Mouse (Mus musculus) midbrain, embryonic 14.5 days (tissue): ENCODE results near the gene Gm20388. TPM values are rescaled to one million over a fixed set of nuclear protein-coding genes. Genes with fewer than 3 reads are reported as not detected.

Source experiments
- ATAC-seq: fragments of 200-750 bp; cut with Nextera tagmentation; 2 replicates; pipeline ENCODE4 v1.8.0; 2017; ENCODE audit warnings: moderate number of reproducible peaks, moderate library complexity; ENCODE audit not compliant: low FRiP score, low TSS enrichment
- DNase-seq: peaks from one replicate; pipeline ENCODE4 v3.0.0-alpha.2; 2015
- H3K27ac ChIP-seq: fragments of 300-500 bp; sonication (generic); replicated peaks from 2 replicates; pipeline ENCODE4 v1.5.1; 2014; ENCODE audit warnings: mild to moderate bottlenecking, low read depth, low read length, moderate library complexity
- H3K27me3 ChIP-seq: fragments of 300-500 bp; sonication (generic); 2 replicates; pipeline ENCODE4 v1.6.1; 2014; ENCODE audit warnings: low read length, control low read depth, mixed read lengths; ENCODE audit not compliant: control insufficient read depth, insufficient read depth
- H3K36me3 ChIP-seq: fragments of 300-500 bp; sonication (generic); 2 replicates; pipeline ENCODE4 v1.6.1; 2014; ENCODE audit warnings: low read length, control low read depth; ENCODE audit not compliant: control insufficient read depth, insufficient read depth
- H3K4me1 ChIP-seq: fragments of 300-500 bp; sonication (generic); 2 replicates; pipeline ENCODE4 v1.6.1; 2014; ENCODE audit warnings: mild to moderate bottlenecking, antibody characterized with exemption, low read length, control low read depth; ENCODE audit not compliant: control insufficient read depth, insufficient read depth
- H3K4me2 ChIP-seq: fragments of 300-500 bp; sonication (generic); 2 replicates; pipeline ENCODE4 v1.6.1; 2014; ENCODE audit warnings: mild to moderate bottlenecking, low read length, moderate library complexity
- H3K4me3 ChIP-seq: fragments of 300-500 bp; sonication (generic); replicated peaks from 2 replicates; pipeline ENCODE4 v1.5.1; 2014; ENCODE audit warnings: low read depth, low read length
- H3K9ac ChIP-seq: fragments of 300-500 bp; sonication (generic); replicated peaks from 2 replicates; pipeline ENCODE4 v1.6.1; 2014; ENCODE audit warnings: mild to moderate bottlenecking, low read length, moderate library complexity
- H3K9me3 ChIP-seq: fragments of 300-500 bp; sonication (generic); 2 replicates; pipeline ENCODE4 v1.6.1; 2016; ENCODE audit warnings: low read length, control low read depth, mixed read lengths; ENCODE audit not compliant: control insufficient read depth
- WGBS: fragments of 180-500 bp; shearing (Covaris S2); extraction: QIAGEN DNeasy Blood & Tissue Kit; methylation state at CpG from one replicate; pipeline ENCODE4 v1.1.7; 2014; 5-methylcytosine and 5-hydroxymethylcytosine counted together
- polyA plus RNA-seq: library from polyadenylated mRNA; unstranded; fragments of >200 nt; fragmentation: Nextera tagmentation; extraction: Ambion mirVana; gene quantifications from 2 replicates; pipeline ENCODE4 v1.2.1, GENCODE M21; 2014

Gm20388 gene
- polyA plus RNA-seq, 1 experiment from 2014 or later, result 4.1 TPM

DNA sequence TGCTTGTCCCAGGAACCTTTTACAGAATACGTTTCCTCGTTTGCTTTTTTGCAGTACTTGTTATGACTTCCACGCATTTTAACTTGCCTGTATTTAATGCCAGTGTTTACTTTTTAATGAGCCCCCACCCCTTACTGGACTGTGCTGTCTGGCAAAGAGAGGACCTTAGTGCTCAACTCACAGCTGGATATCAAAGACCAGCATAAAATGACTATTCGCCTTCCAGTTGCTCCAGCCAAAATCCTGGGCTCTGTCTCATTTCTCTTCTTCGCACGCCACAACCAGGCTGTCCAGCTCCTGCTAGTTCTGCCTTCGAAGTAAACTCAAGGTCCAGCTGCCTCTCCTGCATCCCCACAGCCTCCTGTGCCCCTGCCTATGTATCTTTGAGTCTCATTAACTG is 932.4 kb downstream of the Gm20388 start:
- H3K9me3 ChIP-seq, result no peaks in the 10 kb centered on the region
- ATAC-seq (no peak), DNase-seq (no peak)
- no peak overlapping the region for H3K9ac ChIP-seq
- H3K27ac ChIP-seq, result no peak overlapping the region
- WGBS, result 81% methylated on average over 7 of the region's 7 CpGs
- 0 out of 2 replicates have a peak, but pooled peaks cover 2% of the 10 kb centered on the region for H3K4me1 ChIP-seq
- no peak overlapping the region for H3K4me2 ChIP-seq
- no peaks in the 10 kb centered on the region for H3K36me3 ChIP-seq
- no peaks in the 10 kb centered on the region for H3K27me3 ChIP-seq
- no peak overlapping the region for H3K4me3 ChIP-seq

DNA sequence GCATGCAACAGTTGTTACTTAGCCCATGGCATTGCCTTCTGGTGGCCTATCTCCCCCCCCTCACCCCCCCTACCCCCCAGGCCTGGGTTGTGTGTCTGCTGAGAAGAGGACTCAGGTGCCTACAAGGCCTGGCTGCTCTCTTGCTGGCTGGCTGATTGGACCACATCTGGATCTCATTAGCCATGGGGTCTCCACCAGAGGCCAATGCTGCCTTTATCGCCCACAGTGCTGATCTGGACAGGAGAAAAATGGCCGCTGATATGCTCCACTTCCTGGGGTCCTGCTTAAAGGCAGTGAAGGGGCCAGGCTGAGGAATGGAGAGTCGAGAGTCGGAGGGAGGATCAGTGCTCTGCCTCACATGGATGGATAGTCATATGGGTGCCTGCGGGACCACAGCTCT is 935.4 kb downstream of the Gm20388 start:
- no peak overlapping the region for H3K4me3 ChIP-seq
- H3K9me3 ChIP-seq, result no peaks in the 10 kb centered on the region
- H3K36me3 ChIP-seq, result no peaks in the 10 kb centered on the region
- ATAC-seq, result no peak
- 79% methylated on average over 5 of the region's 5 CpGs for WGBS
- no peak overlapping the region for H3K4me2 ChIP-seq
- DNase-seq, result no peak
- H3K27me3 ChIP-seq, result no peaks in the 10 kb centered on the region
- 0 out of 2 replicates have a peak, but pooled peaks cover 2% of the 10 kb centered on the region for H3K4me1 ChIP-seq
- no peak overlapping the region for H3K27ac ChIP-seq
- no peak overlapping the region for H3K9ac ChIP-seq

DNA sequence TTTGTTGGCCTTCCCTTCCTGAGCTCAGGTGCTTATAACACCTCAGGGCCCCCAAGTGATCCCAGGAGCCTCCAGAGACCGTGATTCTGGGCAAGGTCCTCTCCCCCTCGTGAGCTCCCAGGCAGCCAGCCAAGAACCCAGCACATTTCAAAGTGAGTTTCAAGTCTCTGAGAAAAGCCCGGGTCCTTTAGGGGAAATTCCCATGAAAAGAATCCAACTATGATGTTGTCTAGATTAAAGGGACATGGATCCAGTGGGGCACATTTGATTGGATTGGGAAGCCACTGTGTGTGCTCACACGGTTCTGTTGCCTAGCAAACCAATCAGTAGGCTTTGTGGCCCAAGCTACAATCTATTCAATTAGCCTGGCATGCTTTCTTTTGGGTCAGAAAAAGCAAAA is 936.6 kb downstream of the Gm20388 start:
- ATAC-seq (no peak), DNase-seq (peak; percentile 67)
- Histone ChIP-seq H3K4me3 (no peak overlapping the region), H3K4me2 (no peak overlapping the region), H3K36me3 (no peaks in the 10 kb centered on the region), H3K9me3 (no peaks in the 10 kb centered on the region), H3K4me1 (0 out of 2 replicates have a peak, but pooled peaks cover 2% of the 10 kb centered on the region), H3K9ac (no peak overlapping the region), H3K27ac (no peak overlapping the region), H3K27me3 (no peaks in the 10 kb centered on the region)
- WGBS, result 19% methylated on average over 4 of the region's 4 CpGs

DNA sequence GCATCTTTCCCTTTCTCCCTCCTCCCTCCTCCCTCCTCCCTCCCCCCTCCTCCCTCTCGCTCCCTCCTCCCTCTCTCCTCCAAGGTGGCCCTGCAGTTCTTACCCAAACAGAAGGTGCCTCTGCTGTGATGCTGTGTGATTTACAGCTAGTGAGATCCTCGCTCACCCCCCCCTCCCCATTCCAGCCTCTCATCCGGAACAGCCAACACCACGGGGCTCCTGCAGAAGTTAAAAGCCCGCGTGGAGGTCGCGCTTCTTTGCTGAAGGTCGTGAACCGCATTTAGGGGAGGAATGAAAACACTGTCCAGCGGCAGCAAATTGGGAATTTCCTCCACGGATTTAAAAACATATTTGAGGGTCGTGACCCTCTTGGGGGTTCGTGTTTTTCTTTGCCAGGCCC is 937.1 kb downstream of the Gm20388 start:
- peak; percentile 51 for DNase-seq
- 10% methylated on average over 13 of the region's 14 CpGs for WGBS
- Histone ChIP-seq H3K4me2 (0 out of 2 replicates have a peak overlapping the region, but pooled peaks have one; percentile 19), H3K27me3 (no peaks in the 10 kb centered on the region), H3K4me1 (0 out of 2 replicates have a peak, but pooled peaks cover 2% of the 10 kb centered on the region), H3K36me3 (no peaks in the 10 kb centered on the region), H3K4me3 (no peak overlapping the region), H3K27ac (no peak overlapping the region), H3K9ac (no peak overlapping the region), H3K9me3 (no peaks in the 10 kb centered on the region)
- ATAC-seq, result no peak

DNA sequence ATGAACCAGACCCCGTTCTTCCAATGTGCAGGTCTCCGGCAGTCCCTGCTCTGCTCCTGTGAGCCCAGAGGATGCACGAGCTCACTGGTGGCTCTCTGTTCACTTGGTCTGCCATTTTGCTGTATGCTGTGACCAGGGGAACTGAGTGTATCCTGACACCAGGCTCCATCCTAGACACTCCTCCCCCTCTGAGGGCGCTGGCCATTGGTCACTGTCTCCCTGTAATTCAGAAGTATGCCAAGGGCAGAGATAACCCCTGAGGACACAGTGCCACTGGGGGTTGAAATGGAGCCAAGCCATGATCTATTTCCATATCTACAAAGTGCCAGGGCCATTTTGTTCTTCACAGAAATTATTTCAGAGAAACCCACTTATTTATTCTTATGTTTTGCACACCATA is 937.8 kb downstream of the Gm20388 start:
- Histone ChIP-seq H3K27ac (no peak overlapping the region), H3K9ac (no peak overlapping the region), H3K9me3 (no peaks in the 10 kb centered on the region), H3K27me3 (no peaks in the 10 kb centered on the region), H3K4me2 (no peak overlapping the region), H3K4me3 (no peak overlapping the region), H3K36me3 (no peaks in the 10 kb centered on the region), H3K4me1 (0 out of 2 replicates have a peak, but pooled peaks cover 2% of the 10 kb centered on the region)
- 75% methylated on average over 4 of the region's 4 CpGs for WGBS
- ATAC-seq (no peak), DNase-seq (no peak)

DNA sequence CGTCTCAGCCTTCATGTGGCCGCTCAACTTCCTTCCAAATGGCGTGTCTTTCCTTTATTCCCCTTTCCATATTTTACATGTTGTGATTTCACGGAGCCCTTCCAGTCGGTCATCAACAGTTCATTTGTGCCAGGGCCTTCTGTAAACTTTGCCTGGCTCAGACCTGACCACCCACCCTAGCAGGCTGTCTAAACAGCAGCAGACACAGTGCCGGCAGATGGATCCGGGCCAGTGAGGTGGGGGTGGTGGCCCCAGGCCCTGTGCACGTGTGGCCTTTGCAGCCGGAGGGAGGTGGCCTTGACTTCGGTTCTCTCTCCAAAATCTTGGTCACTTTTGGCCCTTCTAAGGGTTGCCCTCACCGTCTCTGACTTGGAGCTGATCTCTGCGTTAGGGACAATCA is 940.8 kb downstream of the Gm20388 start:
- no peak overlapping the region for H3K4me2 ChIP-seq
- no peaks in the 10 kb centered on the region for H3K36me3 ChIP-seq
- ATAC-seq (no peak), DNase-seq (no peak)
- no peak overlapping the region for H3K9ac ChIP-seq
- no peak overlapping the region for H3K27ac ChIP-seq
- no peaks in the 10 kb centered on the region for H3K27me3 ChIP-seq
- 92% methylated on average over 12 of the region's 12 CpGs for WGBS
- no peaks in the 10 kb centered on the region for H3K9me3 ChIP-seq
- 0 out of 2 replicates have a peak, but pooled peaks cover 2% of the 10 kb centered on the region for H3K4me1 ChIP-seq
- H3K4me3 ChIP-seq, result no peak overlapping the region

DNA sequence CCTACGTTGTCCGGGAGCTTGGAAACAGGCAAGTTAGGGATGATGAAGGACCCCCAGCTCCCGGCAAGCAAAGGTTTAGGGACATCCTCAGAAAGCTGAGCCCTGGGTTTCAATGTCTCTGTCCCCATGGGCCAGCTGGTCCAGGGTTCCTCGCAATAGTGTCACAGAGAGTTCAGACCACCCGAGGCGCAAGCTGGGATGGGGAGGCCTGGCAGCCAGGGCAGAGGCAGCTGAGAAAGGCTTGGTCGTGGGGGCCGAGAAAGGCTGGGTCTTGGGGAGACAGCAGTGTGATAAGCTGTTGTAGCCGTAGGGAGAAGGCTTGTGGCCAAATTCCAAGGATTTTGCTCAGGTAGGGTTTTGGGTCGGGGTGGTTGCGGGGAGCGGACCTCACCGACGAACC is 949.2 kb downstream of the Gm20388 start:
- Histone ChIP-seq H3K4me2 (no peak overlapping the region), H3K4me1 (no peaks in the 10 kb centered on the region), H3K27me3 (no peaks in the 10 kb centered on the region), H3K4me3 (no peak overlapping the region), H3K9ac (no peak overlapping the region), H3K27ac (no peak overlapping the region), H3K9me3 (no peaks in the 10 kb centered on the region), H3K36me3 (no peaks in the 10 kb centered on the region)
- no peak for DNase-seq
- WGBS, result 87% methylated on average over 14 of the region's 14 CpGs
- no peak for ATAC-seq

DNA sequence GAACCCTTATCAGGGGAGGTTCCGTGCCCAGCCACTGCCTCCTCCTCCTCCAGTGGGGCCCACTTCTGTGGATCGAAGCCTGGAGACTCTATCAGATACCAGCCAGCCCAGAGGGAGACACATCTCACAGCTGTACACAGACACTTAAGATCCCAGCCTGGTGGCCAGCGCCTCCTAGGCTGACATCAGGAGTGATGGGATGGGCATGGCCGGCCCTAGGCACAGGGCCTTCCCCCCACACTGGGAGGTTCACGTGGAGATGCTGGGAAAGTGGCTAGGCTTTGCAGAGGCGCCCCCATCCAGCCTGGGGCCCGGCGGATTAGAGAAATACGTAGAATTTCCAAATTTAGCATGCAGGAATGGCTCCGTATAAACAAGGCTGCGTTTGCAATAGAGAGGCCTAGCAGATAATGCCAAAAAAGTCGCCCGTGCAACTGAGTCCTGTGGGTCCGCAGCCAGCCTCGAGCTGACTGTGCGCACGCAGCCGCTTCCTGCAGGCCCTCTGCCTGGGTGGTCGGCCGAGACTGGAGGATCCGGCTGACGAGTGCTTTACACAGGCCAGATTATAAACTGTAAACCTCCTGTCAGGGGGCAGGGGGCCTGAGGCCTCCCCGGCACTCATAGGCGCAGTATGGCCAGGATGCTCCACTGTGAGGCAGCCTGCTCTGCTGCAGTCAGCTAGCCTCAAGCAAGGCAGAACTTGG is 949.9 kb downstream of the Gm20388 start:
- Histone ChIP-seq H3K9ac (no peak overlapping the region), H3K36me3 (no peaks in the 10 kb centered on the region), H3K27ac (no peak overlapping the region), H3K4me1 (no peaks in the 10 kb centered on the region), H3K27me3 (no peaks in the 10 kb centered on the region), H3K4me2 (no peak overlapping the region), H3K9me3 (no peaks in the 10 kb centered on the region), H3K4me3 (no peak overlapping the region)
- DNase-seq (no peak), ATAC-seq (no peak)
- WGBS, result 59% methylated on average over 24 of the region's 24 CpGs

DNA sequence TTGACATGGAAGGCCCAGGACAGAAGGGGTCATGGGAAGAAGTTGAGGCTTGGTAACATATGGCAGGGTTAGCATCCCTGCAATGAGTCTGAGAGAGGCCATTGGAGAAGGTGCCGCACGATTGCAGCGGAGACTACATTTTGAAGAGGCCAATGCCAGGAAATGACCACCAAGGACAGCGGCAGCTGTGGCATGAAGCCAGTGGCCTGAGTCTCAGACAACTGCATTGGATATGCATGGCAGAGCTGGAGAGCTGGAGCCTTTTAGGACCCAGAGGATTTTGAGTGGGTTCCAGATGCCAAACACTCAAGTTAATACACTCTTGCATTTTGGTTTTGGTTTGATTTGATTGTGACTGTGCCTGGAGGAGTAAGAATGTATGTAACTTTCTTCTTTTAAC is 953.0 kb downstream of the Gm20388 start:
- Histone ChIP-seq H3K9me3 (no peaks in the 10 kb centered on the region), H3K9ac (no peak overlapping the region), H3K4me2 (no peak overlapping the region), H3K4me3 (no peak overlapping the region), H3K27me3 (no peaks in the 10 kb centered on the region), H3K27ac (no peak overlapping the region), H3K36me3 (no peaks in the 10 kb centered on the region), H3K4me1 (no peaks in the 10 kb centered on the region)
- ATAC-seq, result no peak
- 93% methylated on average over 4 of the region's 4 CpGs for WGBS
- no peak for DNase-seq
